Mouse (Mus musculus) C2C12 (cell line): ENCODE measurements around the gene Pop5.

ENCODE experiments used
- CEBPB ChIP-seq: IDR thresholded peaks from one replicate; pipeline ENCODE4 v1.6.1; 2011; ENCODE audit warnings: low read depth, mild to moderate bottlenecking, control low read depth, moderate library complexity
- CTCF ChIP-seq: IDR thresholded peaks from one replicate; pipeline ENCODE4 v1.5.1; 2011; ENCODE audit not compliant: control insufficient read depth, insufficient read depth, insufficient read length
- FOSL1 ChIP-seq: IDR thresholded peaks from one replicate; pipeline ENCODE4 v1.8.0; 2011; ENCODE audit warnings: mild to moderate bottlenecking, low read length; ENCODE audit not compliant: poor library complexity, insufficient read depth, severe bottlenecking
- MAX ChIP-seq: IDR thresholded peaks from one replicate; pipeline ENCODE4 v1.6.1; 2011; ENCODE audit warnings: mild to moderate bottlenecking, control low read depth
- MYOD1 ChIP-seq: IDR thresholded peaks from one replicate; pipeline ENCODE4 v1.6.1; 2011; ENCODE audit warnings: low read depth; ENCODE audit not compliant: control insufficient read depth, insufficient read length
- USF1 ChIP-seq: IDR thresholded peaks from one replicate; pipeline ENCODE4 v1.6.1; 2011; ENCODE audit warnings: low read depth, mild to moderate bottlenecking, control low read depth, moderate library complexity

- TF ChIP-seq CTCF (no peak), FOSL1 (no peak), USF1 (no peak), CEBPB (no peak), MAX (no peak), MYOD1 (no peak)
Measured at GRCm38 (mm10) chr5:115284735-115285134, 49.1 kb downstream of the Pop5 start.
